Mouse (Mus musculus): ENCODE measurements around the gene Vma21.
A peak's percentile ranks its signal among the peaks of the same experiment; 100 is the strongest.

Gene Vma21

DNA sequence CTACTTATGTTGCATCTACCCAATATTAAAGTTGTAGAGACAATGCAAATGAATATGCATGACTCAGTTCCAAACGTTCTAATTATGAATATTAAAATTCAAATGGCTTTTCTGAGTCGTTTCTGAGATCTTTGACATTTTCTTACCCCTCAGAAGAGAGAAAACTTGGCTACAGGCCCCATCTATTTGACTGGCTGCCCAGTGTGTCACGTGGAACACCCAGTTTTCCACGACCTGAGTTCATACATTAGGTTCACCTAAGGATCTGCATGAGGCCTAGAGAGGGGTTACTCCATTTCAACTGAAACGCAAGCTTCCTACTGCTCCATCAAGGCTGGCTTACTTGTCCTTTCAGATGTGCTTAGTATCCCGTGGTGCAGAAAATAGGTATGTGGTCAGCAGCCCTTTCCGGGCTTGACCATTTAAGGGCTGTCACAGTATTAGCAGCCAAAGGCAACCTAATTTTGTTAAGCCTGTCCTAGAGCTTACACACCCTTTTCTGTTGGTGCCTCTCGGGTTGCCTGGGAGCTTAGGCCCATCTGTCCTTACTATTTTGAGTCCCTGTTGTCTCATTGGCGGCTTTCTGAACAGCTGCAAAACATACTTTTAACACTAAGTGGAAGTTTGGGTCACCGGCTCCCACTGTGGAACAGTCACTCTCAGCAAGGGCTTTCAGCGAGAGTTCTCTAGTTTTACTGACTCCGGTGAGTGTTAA, at the start of gene Vma21:
TSS of gene Vma21 (plus strand) at position 294 of the 715 bp plus-strand sequence.
- DNase-seq (ENCODE audit: low spot score): peak; percentile 8

DNA sequence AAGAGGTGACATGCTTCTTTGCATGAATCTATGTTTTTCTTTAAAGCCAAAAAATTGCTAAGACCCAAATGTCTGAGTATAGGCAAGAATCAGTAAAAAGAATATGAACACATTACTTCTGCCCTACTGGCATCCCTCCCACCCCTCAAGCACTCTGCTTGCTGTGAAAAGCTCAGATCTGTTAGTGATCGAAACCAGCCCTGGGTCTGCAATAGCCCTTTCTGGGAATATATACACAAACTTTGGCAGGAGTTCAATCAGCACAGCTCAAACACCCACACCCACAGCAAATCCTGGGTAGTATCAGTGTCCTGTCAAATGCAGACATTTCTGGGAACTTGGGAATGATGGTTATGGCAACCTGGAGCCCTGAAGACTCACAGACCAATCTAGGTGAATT, 47.8 kb upstream of the Vma21 start:
- DNase-seq (ENCODE audit: low spot score): no peak

DNA sequence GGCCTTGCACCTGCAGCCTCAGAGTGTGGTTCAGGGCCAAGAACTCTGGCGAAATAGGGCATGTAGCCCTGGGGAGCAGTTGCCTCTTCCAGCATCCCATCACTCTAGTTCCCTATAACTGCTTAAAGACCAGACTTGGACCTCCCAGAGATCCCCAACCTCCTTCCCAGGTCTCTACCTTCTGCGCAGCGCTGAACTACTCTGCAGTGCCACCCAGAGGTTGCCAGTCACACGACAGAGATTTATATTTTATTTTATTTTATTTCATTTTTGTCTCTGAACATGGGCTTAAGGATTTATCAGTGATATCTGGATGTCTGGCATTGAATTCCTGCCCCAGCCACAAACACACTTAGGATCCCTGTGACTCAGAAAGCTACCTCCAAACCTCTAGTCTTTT, 24.6 kb upstream of the Vma21 start:
- DNase-seq (ENCODE audit: low spot score): no peak

DNA sequence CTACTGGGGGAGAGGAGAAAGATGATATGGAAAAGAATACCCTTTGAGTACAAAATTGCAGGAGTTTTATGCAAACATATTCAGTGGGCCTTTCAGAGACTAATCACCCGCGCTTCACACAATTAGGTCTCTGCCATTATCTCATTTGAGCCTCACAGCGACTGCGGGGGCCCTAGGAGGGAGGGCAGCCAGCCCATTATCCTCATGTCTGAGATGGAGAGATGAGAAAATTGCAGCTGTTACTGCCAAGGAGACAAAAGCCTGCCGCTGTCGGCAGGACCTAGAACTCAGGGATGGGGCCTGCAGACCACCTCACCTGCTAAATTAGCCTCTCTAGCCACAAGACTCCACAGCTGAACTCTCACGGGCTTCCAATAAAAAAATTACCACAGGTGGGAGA, 18.0 kb upstream of the Vma21 start:
- no peak for DNase-seq (ENCODE audit: low spot score)

DNA sequence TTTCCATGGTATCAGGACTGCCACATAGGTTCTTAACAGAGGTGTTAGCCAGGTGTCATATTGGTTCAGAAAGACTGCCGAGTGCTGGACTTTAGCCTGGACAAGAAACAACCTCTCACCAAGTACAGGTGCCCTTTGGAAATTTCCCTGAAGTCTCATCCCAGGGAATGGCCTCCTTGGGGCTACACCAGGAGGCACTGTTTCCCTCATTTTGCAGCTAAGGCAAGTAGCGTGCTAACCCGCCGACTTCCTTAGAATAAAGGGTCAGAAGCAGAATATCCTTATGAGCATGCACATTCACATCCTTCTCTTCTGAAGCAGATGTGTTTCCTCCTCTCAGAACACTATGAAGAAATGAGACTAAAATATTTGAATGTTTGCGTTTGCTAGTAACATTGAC, 16.8 kb upstream of the Vma21 start:
- DNase-seq (ENCODE audit: low spot score): no peak

DNA sequence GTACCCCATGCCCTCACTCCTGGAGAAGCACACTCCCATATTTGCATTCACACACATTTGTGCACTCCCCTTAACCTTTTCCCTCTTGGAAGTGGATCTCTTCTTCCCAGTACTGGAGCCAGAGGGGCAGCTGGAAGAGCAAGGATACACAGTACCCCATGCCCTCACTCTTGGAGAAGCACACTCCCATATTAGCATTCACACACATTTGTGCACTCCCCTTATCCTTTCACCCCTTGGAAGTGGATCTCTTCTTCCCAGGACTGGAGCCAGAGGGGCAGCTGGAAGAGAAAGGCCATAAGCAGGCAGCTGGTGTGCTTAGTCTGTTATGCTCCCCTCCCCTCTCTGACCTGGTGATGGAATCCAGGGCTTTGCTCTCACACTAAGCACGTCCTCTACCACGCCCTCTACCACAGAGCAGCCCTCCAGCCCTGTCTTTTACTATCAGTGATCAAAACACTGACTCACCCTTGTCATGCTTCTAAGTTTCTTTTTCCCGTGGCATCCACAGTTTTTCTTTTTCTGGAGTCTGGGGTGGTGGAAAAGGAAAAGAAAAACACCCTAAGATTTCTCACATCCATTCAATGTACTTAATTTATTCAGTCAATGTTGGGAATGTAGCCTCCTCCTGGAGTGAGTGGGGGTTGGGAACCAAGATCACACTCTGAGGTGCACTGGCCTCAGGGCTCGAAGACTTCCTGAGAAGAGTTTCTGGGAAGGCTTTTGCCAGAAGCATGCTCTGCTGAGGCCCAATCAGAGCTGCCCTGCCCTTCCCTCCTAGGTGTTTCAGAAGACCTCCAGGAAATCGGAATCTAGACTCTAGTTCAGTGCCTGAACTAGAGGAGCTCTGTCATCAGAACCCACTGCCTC, 3.5 kb upstream of the Vma21 start:
- no peak for DNase-seq (ENCODE audit: low spot score)

DNA sequence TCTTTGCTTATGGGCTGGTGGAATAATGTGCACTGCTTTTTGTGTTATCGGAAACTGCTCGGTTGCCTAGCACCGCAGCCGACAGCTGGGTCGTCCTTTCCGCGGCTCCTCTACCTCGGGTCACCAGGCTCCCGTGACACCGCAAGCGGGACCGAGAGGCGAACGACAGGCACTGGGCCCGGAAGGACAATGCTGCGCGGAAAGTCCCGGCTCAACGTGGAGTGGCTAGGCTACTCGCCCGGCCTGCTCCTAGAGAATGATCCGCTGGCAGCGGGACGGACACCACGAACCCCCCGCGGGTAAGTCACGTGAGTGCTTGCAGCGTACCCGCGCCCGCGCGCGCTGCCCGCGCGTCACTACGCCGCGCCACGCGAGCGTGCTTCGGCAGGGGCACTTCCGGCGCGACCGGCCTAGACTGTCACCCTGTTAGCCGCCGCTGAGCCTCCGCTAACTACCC, 705 bp downstream of the Vma21 start:
- DNase-seq (ENCODE audit: low spot score): peak; percentile 85

DNA sequence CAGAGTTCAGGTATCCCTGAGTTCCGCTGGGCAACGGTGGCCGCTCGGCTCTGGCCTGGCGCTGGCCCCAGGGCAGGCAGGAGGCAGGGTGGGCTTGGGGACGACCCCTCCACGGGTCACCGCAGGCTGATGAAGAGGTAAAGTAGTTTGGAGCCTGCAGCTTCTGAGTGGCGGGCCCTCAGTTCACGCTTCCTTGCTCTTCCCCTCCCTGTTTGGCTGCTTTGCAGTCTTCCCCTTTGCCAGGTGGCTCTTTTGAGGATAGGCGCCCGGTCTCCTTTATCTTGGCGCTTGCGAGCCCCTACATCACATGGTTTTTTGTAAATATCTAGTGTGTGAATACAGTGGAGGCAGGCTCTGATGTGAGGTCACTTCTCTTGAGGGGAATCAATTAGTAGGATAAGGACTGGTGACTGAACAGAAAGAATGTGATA, 1.2 kb downstream of the Vma21 start:
- peak; percentile 2 for DNase-seq (ENCODE audit: low spot score)

DNA sequence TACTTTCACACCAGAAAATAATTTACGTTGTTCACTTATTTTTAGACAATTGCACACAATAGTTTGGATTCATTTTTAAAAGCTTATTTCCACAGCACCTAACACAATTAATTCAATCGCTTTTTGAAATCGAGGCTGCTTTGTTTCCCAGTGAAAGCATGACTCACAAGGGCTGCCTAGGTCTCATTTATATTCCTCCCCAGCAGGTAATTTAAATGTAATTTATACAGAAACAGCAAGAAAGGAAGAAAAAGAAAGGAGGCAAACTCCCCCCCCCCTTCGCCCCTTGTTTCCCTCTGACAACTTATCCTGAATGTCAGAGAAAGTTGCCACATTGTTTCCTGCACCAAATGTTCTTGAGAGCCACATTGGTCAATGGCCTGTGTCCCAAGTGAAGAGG, 23.2 kb downstream of the Vma21 start:
- no peak for DNase-seq (ENCODE audit: low spot score)

DNA sequence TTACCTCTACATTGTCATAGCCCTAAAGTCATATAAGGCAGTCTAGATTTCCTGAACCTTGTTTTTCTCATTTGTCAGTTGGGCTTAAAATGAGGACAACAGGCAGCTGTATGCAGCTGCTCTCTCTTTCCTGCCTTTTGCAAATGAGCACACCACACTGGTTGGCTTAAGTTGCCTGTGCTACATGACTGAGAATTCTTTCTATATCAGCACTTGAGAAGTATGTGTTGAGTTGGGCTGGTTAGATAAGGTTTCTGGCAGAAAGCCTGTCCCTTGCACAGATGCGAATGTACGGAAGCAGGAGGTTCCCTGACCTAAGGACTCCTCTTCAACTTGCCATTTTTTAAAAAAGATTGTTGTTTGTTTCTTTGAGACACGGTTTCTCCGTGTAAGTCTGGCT, 31.0 kb downstream of the Vma21 start:
- no peak for DNase-seq (ENCODE audit: low spot score)

DNA sequence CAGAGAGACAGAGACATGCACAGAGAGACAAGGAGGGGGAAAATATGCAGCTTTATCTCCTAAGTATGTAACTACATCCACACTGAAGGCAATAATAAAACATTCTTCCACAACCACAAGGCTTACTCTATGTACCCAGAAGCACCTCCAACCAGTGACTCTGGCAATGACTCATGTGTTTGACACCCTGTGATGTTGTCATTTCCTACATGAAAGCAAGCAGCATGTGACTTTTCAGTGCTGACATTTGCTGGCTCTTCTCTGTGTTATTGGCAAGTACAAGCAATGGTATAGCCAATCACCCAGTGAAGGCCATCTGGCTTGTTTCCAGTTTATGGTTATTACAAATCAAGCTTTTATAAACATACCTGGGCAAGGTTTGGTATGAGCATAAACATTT, 38.1 kb downstream of the Vma21 start:
- no peak for DNase-seq (ENCODE audit: low spot score)
